Mouse (Mus musculus): ENCODE data around the gene Tspyl4.
"Not testable (repeated sequence)": the region's sequence is repeated elsewhere in the genome, so short reads cannot be mapped to it uniquely, and the experiment has no call there.

Tspyl4 gene

GRCm38 (mm10) chr10:34297299-34297979, at the start of gene Tspyl4:
Gene Tspyl4 (plus strand): TSS chr10:34297442.
- peak; percentile 97 for DNase-seq (ENCODE audit: low read depth, low spot score)

GRCm38 (mm10) chr10:34247757-34248156, 49.5 kb upstream of the Tspyl4 start:
- no peak for DNase-seq (ENCODE audit: low read depth, low spot score)

- DNase-seq (ENCODE audit: low read depth, low spot score) = no peak
Measured at GRCm38 (mm10) chr10:34249594-34249993, 47.6 kb upstream of the Tspyl4 start.

GRCm38 (mm10) chr10:34252833-34253232, 44.4 kb upstream of the Tspyl4 start:
- DNase-seq (ENCODE audit: low read depth, low spot score) = not testable (repeated sequence)

- DNase-seq (ENCODE audit: low read depth, low spot score) = no peak
Measured at GRCm38 (mm10) chr10:34265106-34265505, 32.1 kb upstream of the Tspyl4 start.

GRCm38 (mm10) chr10:34267312-34268070, 29.8 kb upstream of the Tspyl4 start:
- no peak for DNase-seq (ENCODE audit: low read depth, low spot score)

GRCm38 (mm10) chr10:34271681-34272080, 25.6 kb upstream of the Tspyl4 start:
- no peak for DNase-seq (ENCODE audit: low read depth, low spot score)

GRCm38 (mm10) chr10:34280591-34281175, 16.6 kb upstream of the Tspyl4 start:
- DNase-seq (ENCODE audit: low read depth, low spot score) = no peak

- no peak for DNase-seq (ENCODE audit: low read depth, low spot score)
Measured at GRCm38 (mm10) chr10:34281211-34281961, 15.9 kb upstream of the Tspyl4 start.

GRCm38 (mm10) chr10:34281962-34282388, 15.3 kb upstream of the Tspyl4 start, which contains the start of gene Tspyl1:
Gene Tspyl1 (plus strand): TSS chr10:34282190.
- DNase-seq (ENCODE audit: low read depth, low spot score) = peak; percentile 97

GRCm38 (mm10) chr10:34282420-34283238, 14.6 kb upstream of the Tspyl4 start:
- DNase-seq (ENCODE audit: low read depth, low spot score) = no peak

GRCm38 (mm10) chr10:34296911-34297298, 337 bp upstream of the Tspyl4 start:
- no peak for DNase-seq (ENCODE audit: low read depth, low spot score)

GRCm38 (mm10) chr10:34297980-34298753, 925 bp downstream of the Tspyl4 start:
- no peak for DNase-seq (ENCODE audit: low read depth, low spot score)

GRCm38 (mm10) chr10:34300368-34300767, 3.1 kb downstream of the Tspyl4 start:
- no peak for DNase-seq (ENCODE audit: low read depth, low spot score)

GRCm38 (mm10) chr10:34307070-34307469, 9.8 kb downstream of the Tspyl4 start:
- DNase-seq (ENCODE audit: low read depth, low spot score) = no peak

- DNase-seq (ENCODE audit: low read depth, low spot score) = no peak
Measured at GRCm38 (mm10) chr10:34309915-34310685, 12.9 kb downstream of the Tspyl4 start.

GRCm38 (mm10) chr10:34312536-34312935, 15.3 kb downstream of the Tspyl4 start:
- no peak for DNase-seq (ENCODE audit: low read depth, low spot score)

GRCm38 (mm10) chr10:34316571-34317216, 19.5 kb downstream of the Tspyl4 start:
- DNase-seq (ENCODE audit: low read depth, low spot score) = peak; percentile 79

GRCm38 (mm10) chr10:34317217-34317606, 20.0 kb downstream of the Tspyl4 start:
- DNase-seq (ENCODE audit: low read depth, low spot score) = no peak

Data from telencephalon, adult 2 months (tissue).